In genomic region chr7:13570967-13571366, GRCm38 (mm10) we compare ENCODE assay signal across 24 mouse cellular contexts. TPM values are rescaled to one million over a fixed set of nuclear protein-coding genes. Genes with fewer than 3 reads are reported as not detected.
"Had no signal": no experiment of that assay in that cellular context is flagged by ENCODE, and none has a peak within 500 bp of the region (broad histone marks: within the 10 kb centered on the region; RNA-seq: fewer than 3 reads in every experiment).

TSS of gene Bsph2 (minus strand) at chr7:13571067.

- H3K4me1 ChIP-seq: neural tube, embryonic 13.5 days; neural tube, embryonic 15.5 days; stomach, embryonic 15.5 days had no signal

- DNase-seq: retina, postnatal 1 day; right cerebral cortex, adult 18-20 months; right cerebral cortex, postnatal 14 days; right cerebral cortex, postnatal 25 days; right cerebral cortex, postnatal 4 days; spleen, adult 18-20 months; thymus, adult 18-20 months; thymus, adult 2 months; thymus, postnatal 14 days; thymus, postnatal 25 days; thymus, postnatal 36 days; thymus, postnatal 4 days had no signal

- H3K4me2 ChIP-seq: neural tube, embryonic 13.5 days; neural tube, embryonic 15.5 days; stomach, embryonic 15.5 days had no signal

- H3K4me3 ChIP-seq: neural tube, embryonic 13.5 days; neural tube, embryonic 15.5 days; stomach, embryonic 15.5 days had no signal

- H3K9ac ChIP-seq: neural tube, embryonic 13.5 days; neural tube, embryonic 15.5 days; stomach, embryonic 15.5 days had no signal

- H3K9me3 ChIP-seq: stomach, embryonic 15.5 days had no signal

- H3K27ac ChIP-seq: neural tube, embryonic 13.5 days; neural tube, embryonic 15.5 days; stomach, embryonic 15.5 days; stomach, postnatal 0 days had no signal

- H3K27me3 ChIP-seq: neural tube, embryonic 13.5 days; neural tube, embryonic 15.5 days; stomach, embryonic 15.5 days had no signal

- H3K36me3 ChIP-seq: neural tube, embryonic 13.5 days; neural tube, embryonic 15.5 days; stomach, embryonic 15.5 days had no signal

RNA-seq across cellular contexts. Expression of gene Bsph2, which starts in this region (rescaled TPM):
- polyA plus RNA-seq: neural tube, embryonic 13.5 days; neural tube, embryonic 14.5 days; neural tube, embryonic 15.5 days; small intestine, adult 2 months; spleen, adult 2 months; stomach, embryonic 14.5 days; stomach, embryonic 15.5 days; stomach, embryonic 16.5 days; stomach, postnatal 0 days; testis, adult 2 months; thymus, adult 2 months; thymus, postnatal 0 days; urinary bladder, adult 2 months had no signal
